17 mouse cellular contexts compared by ENCODE assay signal in genomic region chr19:40684124-40684523, GRCm38 (mm10).
DNase-seq lines count a peak whose midpoint lies in the region; ATAC-seq and TF ChIP-seq lines count a peak whose summit lies in the region.
"Had no signal": no experiment of that assay in that cellular context is flagged by ENCODE, and none has a peak within 500 bp of the region (broad histone marks: within the 10 kb centered on the region; RNA-seq: fewer than 3 reads in every experiment).

No protein-coding gene starts in this region.

- H3K27ac ChIP-seq in thymus, adult 2 months (ENCODE audit: control insufficient read depth, insufficient read depth, low read length) = no peak overlapping the region
- H3K27ac ChIP-seq: forebrain, embryonic 13.5 days; limb, embryonic 12.5 days; lung, embryonic 15.5 days; midbrain, embryonic 10.5 days had no signal

- no peaks in the 10 kb centered on the region for H3K36me3 ChIP-seq in thymus, adult 2 months (ENCODE audit: control insufficient read depth, insufficient read depth, low read length)
- H3K36me3 ChIP-seq: limb, embryonic 12.5 days; lung, embryonic 15.5 days; midbrain, embryonic 10.5 days had no signal

- no peaks in the 10 kb centered on the region for H3K27me3 ChIP-seq in thymus, adult 2 months (ENCODE audit: control insufficient read depth, insufficient read depth, low read length)
- H3K27me3 ChIP-seq: forebrain, embryonic 13.5 days; limb, embryonic 12.5 days; lung, embryonic 15.5 days; Patski had no signal

- peak; percentile 52 for ATAC-seq in CD4-positive, CD25-positive, alpha-beta regulatory T cell, adult 4 months
- peak; percentile 72 to 80 for ATAC-seq in hematopoietic stem cell, adult 5-6 weeks (replicated peaks in 1 of 2; ENCODE audit: insufficient read depth in 1 of 2, low FRiP score in 2 of 2, low TSS enrichment in 1 of 2, low read depth in 1 of 2, poor library complexity in 2 of 2, severe bottlenecking in 2 of 2)
- ATAC-seq: forebrain, embryonic 13.5 days; Patski had no signal

- no peak overlapping the region for H3K4me3 ChIP-seq in thymus, adult 2 months (ENCODE audit: control insufficient read depth, insufficient read depth, low read length)
- H3K4me3 ChIP-seq: forebrain, embryonic 13.5 days; limb, embryonic 12.5 days; lung, embryonic 15.5 days; midbrain, embryonic 10.5 days had no signal

- no peak for TF ChIP-seq POLR2A in thymus, adult 2 months (IDR thresholded peaks at IDR 0.05; ENCODE audit: control insufficient read depth, extremely low read depth, insufficient read depth, low read length, poor library complexity)

- peaks cover 23% of the 10 kb centered on the region for H3K4me1 ChIP-seq in thymus, adult 2 months (replicated peaks; ENCODE audit: control insufficient read depth, insufficient read depth, low read length)
- H3K4me1 ChIP-seq: limb, embryonic 12.5 days; midbrain, embryonic 10.5 days had no signal

- peak; percentile 60 for DNase-seq in lung, postnatal 25 days (ENCODE audit: low spot score)
- DNase-seq in lung, postnatal 14 days = no peak
- DNase-seq in naive thymus-derived CD4-positive, alpha-beta T cell, adult 2 months (ENCODE audit: low read depth) = peak; percentile 37
- no peak for DNase-seq in right cerebral cortex, adult 2 months (ENCODE audit: low spot score in 2 of 2)
- DNase-seq in thymus, adult 2 months = no peak
- no peak for DNase-seq in cerebellum, postnatal 36 days
- DNase-seq: cerebellum, postnatal 10 days; heart, postnatal 4 days; kidney, postnatal 14 days; right cerebral cortex, postnatal 4 days had no signal

- TF ChIP-seq CTCF in thymus, adult 2 months (IDR thresholded peaks at IDR 0.05; ENCODE audit: borderline replicate concordance, control insufficient read depth, extremely low read depth, insufficient read depth, low read length, poor library complexity) = no peak

- 50% methylated on average over 1 of the region's 1 CpGs for WGBS in thymus, adult 2 months

Comparison
In these comparisons a context has a peak if more than half of its experiments do, and no peak if none do; other contexts are left out.
1. DNase-seq: peak in lung, postnatal 25 days (single experiment) and naive thymus-derived CD4-positive, alpha-beta T cell, adult 2 months (single experiment); none in lung, postnatal 14 days (single experiment), right cerebral cortex, adult 2 months (0 of 2), thymus, adult 2 months (single experiment) and cerebellum, postnatal 36 days (0 of 2).